Mouse (Mus musculus) 3T3-L1 (cell line): Measurements from ENCODE around the gene Scg2.

ENCODE experiments used
- DNase-seq: peaks from one replicate; pipeline ENCODE4 v3.0.0-alpha.2; 2015; ENCODE audit warnings: low read depth, low spot score

Gene Scg2

DNA sequence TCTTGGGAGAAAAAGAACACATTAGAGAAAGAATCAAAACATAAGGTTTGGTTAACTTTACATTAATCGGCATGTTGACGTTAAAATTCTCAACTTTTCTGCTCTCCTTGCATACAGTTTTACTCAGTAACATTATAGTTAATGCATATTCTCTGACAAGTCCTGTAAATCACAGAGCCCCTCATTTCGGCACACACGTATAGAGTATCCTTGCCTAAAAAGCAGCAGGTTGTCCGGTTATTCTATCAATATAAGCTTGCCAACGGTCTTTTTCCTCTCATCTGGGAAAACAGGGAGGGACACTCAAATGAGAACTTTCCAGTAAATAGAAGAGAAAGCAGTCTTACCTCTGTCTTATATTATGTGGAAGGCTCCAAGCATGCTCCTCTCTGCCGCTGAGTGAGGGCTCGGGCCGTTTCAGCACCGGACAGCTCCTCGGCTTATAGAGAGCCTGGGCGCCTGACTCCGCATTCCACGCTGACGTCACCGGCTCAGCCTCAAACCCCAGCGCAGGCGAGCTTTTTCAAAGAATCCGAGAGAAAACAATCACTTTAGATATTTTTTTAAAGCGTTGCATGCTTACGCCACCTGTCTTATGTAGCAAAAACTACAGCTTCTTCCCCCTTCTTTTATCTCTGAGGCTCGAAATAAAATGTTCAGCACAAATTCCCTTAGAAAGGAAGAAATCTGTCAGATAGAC is at the start of gene Scg2:
Gene Scg2 (minus strand): TSS at position 512 of the 700 bp plus-strand sequence.
- DNase-seq = peak; percentile 57

DNA sequence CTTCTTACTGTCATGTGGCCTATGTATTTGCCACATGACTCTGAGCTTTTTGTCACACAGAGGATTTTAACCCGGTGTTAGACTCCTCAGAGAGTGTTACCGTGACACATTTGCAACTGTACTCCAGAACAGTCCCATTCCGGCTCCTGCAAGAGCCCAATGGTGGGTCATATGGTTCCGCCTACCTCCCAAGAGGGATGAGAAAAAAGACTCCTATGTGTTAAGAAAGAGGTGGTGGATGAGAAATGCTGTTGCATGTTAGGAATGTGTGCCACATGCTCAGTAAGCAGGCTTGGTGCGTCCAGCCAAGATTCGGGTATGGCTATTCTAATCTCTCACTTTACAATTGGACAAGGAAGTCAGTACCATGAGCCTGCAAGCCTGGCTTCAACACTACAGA is 45.6 kb upstream of the Scg2 start:
- DNase-seq = no peak

DNA sequence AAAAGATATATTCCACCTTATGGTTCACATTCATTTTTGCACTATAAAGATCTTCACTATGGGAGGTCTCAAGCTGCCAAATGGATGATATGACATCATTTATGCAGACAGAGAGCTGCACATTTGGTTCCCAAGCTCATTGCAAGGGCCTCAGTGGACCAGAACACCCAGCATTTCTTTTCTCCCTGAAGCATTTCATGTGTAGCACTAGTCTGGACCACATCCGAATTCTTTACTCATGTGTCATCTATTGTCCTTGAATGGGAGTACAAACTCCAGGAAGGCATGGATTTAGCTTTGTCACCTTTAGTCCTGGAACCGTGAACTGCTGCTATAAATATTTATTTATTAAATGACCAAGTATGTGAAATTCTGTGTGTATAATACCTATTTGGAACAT is 30.9 kb upstream of the Scg2 start:
- DNase-seq = no peak

- DNase-seq = peak; percentile 10
Observed at GRCm38 (mm10) chr1:79469871-79470270, 30.0 kb upstream of the Scg2 start.

DNA sequence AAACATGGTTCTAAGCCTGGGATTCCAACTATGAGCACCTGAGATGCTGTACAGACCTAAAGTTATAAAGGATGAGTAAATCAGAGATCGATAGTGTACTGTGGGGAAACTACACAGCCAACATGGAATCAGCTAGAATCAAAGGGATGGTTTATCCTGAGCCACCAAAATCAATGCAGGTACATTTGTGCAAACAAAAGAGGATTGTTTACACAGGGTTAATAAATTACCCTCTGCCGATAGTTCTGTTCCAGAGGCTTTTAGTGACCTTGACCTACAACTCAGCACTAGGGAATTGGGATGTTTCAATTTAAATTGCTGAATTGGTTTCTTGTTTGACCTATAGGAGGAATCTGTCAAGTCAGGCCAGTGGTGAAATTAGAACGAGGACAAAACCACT is 26.7 kb upstream of the Scg2 start:
- DNase-seq = no peak

DNA sequence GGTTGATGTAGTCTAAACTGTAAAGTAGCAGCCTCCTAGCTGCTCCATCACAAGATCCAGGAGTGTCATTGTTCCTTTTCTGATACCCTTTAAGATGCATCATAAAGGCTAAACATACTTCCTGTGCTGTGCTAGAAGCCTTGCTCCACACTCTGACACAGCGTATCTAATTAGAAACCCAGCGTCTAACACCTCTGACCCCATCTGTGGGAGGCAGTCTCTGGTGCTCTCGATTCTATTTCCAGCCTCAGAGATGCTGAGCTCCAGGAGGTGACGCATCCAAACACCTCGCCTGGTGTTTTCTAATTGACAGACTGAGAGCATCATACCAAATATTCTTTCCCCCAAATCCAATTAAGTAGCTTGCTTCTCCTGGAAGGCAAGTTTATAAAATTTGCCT is 18.6 kb upstream of the Scg2 start:
- DNase-seq = no peak

DNA sequence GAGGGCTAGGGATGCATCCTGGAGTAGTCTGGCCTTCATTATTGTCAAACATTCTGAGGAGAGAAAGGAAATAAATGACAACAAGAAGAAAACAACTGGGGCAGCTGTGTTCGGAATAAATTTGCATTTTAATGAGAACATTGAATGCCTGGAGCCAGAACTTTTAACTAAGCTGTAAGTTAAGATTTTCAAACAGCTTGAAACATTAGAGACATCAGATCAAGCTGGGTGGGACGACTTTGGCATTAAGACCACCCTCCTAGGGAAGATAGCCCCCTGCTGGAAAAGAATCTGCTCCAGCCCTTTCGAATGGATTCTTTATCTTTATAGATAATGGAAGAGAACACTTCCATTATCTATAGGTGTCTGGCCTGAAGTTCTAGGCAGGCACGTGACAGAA is 14.2 kb upstream of the Scg2 start:
- DNase-seq = no peak

DNA sequence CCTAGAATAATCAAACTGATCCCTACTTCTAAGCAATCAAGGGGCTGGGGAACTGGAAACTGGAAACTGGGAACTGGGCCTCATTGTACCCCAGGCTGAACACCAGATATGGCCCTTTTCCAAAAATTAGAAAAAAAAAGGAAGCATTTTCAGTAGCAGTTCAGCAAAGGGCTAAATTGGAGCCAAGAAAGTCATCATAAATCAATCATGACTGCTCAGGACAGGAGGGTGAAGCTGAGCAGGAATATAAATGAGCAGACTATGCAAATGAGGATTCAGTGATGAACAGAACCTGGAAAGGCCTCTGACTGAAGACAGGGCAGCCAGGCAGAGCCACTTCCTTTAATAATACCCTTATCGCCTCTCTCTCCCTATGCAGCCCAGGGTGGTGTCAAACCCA is 12.4 kb upstream of the Scg2 start:
- no peak for DNase-seq

GRCm38 (mm10) chr1:79450343-79451021 is 10.6 kb upstream of the Scg2 start:
- no peak for DNase-seq

DNA sequence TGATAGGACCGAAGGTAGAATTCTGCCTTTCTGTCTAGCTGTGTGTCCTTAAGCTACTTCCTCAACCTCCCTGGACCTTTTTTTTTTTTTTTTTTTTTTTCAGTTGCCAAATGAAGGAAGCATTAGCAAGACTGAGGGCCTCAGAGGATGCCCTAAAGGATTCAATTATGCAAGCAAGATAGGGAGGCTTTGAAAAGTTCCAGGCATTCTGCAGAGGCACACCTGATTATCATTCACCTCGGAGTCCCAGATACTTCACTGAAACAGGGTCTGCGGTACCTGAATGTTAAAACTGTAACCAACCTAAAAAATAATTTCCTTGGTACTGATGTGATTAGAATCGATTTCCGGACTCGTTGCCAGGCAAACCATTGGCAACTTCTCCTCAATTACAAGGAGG is 10.0 kb upstream of the Scg2 start:
- no peak for DNase-seq

DNA sequence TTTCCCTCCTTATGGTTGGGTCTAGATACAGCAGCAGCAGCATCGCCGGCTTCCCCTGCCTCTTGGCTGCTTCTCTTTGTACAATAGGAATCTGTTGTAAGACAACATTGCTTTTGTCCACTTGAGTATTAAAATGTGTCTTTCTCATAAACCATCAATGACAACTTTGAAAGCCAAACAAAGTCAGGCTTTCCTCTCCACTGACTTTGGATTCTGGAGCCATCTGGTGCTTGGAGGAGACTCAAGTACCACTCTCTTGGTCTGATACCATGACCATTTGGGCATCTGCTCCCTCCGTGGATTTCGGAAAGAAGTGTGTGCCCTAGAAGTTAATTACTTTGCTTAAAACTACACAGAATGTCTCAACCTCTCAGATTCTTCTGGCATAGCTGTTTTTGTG is 5.7 kb upstream of the Scg2 start:
- no peak for DNase-seq

DNA sequence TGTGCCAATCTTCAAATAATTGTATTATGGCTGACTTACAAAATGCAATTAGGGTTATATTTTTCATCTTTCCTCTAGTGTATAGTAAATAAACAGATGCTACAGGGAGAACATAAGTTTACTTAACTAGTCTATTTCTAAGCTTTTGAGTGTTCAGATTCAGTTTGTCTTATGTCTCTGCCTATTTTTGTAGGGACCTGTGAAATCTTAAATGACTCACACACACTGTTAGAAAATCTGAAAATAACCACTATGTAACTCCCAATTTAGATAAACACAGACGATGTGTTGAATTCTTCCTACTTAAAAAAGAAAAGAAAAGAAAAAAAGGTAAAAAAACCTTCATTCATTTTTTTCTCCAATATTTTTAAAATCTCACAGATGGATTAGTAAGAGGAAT is 2.2 kb downstream of the Scg2 start:
- DNase-seq = no peak

DNA sequence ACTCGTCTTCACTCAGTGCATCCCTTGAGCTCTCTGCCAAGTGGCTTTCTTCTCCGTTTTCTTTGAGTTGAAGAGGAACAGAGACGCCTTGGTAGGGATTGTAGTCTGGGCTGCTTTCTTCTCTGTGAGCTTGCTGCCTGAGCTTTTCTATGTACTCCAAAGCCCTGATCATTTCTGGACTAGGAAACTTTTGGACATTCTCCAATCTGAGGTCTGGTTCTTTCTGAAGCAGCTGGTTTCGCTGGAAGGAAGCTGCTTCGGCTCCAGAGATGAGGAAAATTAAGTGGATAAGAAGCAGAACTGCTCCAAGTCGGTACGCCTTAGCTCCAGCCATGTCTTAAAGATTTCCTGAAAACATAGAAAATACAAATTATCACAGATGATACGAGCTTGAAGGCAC is 3.2 kb downstream of the Scg2 start:
- DNase-seq = no peak

GRCm38 (mm10) chr1:79429058-79429457 is 10.9 kb downstream of the Scg2 start:
- no peak for DNase-seq

GRCm38 (mm10) chr1:79415496-79415895 is 24.4 kb downstream of the Scg2 start:
- DNase-seq = no peak

DNA sequence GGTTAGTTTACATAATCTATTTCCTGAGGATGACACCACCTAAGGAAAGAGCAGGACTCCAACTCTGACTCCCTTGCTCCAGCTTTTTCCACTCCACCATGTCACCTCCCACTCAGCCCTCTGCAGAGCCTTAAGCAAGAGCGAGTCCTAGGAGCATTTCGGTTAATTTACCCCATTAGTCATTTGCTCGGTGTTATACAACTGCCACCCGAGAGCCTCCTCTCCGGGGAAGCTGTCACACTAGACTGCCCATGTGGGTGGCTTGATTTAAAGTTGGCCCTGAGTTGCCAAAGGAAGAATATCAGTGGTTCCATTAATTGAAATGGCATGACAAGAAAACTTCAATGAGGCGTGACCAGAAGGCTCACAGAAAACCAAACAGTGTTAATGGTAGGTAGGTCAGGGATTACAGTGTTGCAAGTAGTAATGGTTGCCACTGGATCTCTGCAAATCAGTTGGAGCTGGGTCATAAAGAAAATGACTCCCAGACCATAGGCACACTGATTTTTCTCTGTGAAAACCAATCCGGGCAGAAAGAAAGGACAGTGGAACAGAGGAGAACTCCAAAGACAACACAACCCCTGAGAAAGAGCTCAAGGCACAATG is 33.5 kb downstream of the Scg2 start:
- no peak for DNase-seq

DNA sequence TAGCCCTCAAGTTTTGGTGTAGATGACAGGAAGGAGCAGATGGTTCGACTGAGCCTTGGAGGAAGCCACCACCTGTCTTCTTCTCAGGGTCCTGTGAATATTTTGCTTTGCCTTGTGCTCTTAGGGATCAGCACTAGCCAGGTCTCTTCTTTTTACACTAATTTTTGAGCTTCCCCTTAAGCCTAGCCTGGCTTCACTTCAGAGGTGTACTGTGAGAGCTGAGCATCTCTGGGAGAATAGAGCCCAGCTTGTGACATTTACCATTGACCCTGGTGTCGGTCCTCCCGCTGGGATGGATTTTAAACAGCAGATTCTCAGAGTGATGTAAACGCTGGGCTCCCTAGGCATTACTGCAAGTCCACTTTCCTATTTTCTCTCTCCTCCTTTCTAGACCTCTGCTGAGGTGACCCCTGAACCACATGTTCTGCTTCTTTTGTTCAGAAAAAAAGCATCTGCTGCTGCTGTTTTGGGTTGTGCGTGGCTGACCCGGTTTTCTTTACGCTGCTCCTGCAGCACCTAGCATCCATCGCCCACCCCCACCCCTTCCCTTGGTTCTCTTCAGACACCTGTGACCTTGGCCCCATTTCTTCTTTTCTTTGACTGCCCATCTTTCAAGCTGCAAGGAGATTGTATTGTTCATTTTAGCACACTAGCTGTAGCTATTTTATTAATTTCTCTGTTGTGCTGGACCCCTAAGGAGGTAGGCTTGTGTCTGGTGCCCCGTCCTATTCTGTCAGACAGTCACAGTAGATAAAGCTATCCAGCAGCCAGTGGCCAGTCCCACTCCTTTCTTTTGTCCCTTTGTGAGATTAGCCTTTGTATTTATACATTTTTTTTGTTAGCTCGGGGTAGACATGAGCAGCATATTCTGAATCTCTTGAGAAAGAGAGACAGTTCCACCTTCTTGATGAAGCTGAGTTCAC is 38.6 kb downstream of the Scg2 start:
- DNase-seq = no peak

DNA sequence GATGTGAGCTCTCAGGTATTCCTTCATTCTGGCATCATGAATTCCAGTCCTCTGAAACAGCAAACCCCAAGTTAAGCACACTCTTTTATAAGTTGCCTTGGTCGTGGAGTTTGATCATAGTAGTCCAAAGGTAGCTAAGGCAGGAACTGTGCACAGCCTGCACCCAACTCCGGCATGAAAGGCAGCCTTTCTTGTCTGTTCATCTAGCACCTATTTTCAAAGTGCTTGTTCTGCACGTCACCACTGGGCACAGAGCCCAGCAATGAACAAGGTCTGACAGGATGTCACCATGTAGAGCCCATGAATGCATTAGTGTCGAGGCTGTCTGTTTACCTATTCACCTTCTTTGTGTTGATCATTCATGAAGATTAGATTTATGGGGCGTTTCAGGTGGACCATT is 39.6 kb downstream of the Scg2 start:
- no peak for DNase-seq
